Mouse (Mus musculus) monocyte, adult 5-6 weeks (primary cell): Measurements from ENCODE around the gene Zfp609. TPM values are rescaled to one million over a fixed set of nuclear protein-coding genes. Genes with fewer than 3 reads are reported as not detected.
"Not testable (repeated sequence)": the region's sequence is repeated elsewhere in the genome, so short reads cannot be mapped to it uniquely, and the experiment has no call there.

Source experiments
- ATAC-seq: fragments of 153-309, 156-312 bp; replicated peaks from 2 replicates; pipeline ENCODE4 v1.8.0; 2017; ENCODE audit warnings: mild to moderate bottlenecking; ENCODE audit not compliant: low TSS enrichment, insufficient number of reproducible peaks, severe bottlenecking, poor library complexity, low FRiP score
- total RNA-seq: library from RNA; stranded (forward); fragments of 200-1000, 200-491, 200-594 nt; gene quantifications from 3 replicates; pipeline ENCODE4 v1.2.3, GENCODE M21; 2017

Zfp609 gene
- total RNA-seq, 1 experiment from 2014 or later: 4.8 TPM

DNA sequence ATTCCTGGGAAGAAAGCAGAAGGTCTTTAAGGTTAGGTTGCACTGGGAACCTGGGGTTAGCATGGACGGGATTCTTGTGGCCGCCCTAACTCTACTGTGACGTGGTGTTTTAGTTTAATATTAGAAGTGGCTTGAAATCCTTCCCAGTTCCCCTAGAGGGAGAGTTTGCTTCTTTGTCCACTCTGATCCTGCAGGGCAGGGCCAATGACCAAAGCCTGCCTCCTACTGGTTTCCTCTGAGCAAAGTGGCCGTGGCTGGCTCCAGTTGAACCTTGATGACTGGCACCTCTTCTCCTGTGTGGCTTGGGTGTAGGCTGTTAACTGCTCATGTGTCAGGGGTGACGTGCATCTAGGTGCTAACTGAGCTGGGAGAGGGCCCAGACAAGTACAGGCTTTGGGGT, 166.3 kb downstream of the Zfp609 start:
- ATAC-seq: no peak

DNA sequence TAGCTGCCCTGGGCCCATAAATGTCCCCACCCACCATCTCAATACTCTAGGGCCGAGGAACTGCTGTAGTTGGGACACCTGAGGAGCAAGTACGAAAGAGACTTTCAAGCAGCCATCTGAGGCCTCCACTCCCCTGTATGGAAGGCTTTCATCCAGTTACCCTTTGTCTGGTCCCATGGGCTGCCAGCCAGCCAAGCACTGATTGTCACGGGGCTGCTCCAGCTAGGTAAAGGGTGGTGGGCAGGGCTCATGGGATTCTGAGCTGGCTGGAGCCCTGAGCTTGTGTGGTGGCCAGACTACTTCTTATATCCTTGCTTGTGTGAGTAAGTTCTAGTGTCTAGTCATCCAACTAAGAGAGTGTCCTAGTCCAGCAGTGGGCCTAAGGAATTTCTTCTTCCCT, 170.1 kb downstream of the Zfp609 start:
- no peak for ATAC-seq

DNA sequence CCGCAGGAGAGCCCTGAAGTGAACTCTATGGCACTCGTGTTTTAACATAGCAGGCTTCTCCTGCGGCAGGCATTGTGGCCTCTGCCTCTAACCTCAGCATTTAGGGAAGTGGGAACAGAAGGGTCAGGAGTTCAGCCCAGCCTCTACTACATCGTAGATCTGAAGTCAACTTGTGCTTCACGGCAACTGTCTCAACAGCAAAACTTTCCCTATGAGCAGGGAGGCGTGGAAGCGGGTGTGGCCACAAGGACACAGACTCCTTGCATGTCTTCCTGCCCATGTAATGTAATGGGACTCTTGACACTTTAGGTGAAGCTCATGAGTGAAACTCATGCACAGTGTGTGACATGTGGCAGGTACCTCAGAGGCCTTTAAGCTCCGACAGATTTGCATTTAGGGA, 171.8 kb downstream of the Zfp609 start:
- ATAC-seq: peak; percentile 91

DNA sequence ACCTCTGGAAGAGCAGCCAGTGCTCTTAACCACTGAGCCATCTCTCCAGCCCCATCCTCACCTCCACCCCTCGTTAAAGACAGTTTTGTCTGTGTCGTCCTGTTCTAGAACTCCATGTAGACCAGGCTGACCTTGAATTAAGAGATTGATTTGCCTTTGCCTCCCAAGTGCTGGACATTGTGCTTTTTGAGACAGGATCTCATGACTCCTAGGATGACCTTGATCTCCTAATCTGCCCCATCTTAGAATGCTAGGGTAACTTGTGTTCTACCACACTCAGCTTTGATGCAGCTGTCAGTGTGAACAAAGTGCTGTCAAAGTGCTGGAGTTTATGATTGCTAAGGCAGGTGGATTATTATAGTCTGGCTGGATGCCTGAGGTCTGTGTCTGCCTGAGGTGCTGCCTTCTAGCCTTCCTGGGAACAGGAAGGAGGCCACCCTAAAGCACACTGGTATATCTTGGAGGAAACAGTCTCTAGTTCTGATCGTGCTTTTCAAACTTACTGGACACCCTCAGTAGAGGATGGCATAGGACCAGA, 172.6 kb downstream of the Zfp609 start:
- no peak for ATAC-seq

DNA sequence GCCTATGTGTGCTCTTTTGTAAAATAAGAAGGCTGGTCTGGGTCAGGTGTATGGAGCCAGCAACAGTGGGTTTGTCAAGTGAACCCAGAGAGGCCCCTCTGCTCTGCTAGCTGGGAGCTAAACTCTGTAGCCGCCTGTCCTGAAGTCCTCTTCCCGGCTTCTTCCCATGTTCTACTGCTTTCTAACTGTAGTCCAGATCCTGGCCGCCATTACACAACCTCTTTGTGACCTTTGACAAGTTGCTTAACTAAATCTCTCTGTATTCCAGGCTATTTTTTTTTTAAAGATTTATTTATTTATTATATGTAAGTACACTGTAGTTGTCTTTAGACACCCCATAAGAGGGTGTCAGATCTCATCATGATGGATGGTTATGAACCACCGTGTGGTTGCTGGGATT, 173.6 kb downstream of the Zfp609 start:
- no peak for ATAC-seq

DNA sequence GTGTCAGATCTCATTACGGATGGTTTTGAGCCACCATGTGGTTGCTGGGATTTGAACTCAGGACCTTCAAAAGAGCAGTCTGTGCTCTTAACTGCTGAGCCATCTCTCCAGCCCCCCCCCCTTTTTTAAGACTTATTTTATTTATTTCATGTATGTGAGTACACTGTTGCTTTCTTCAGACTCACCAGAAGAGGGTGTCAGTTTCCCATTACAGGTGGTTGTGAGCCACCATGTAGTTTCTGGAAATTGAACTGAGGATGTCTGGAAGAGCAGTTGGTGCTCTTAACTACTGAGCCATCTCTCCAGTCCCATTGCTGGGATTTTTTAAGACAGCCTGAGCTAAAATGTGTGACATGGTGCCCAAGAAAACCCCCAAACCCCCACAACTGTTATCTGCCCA, 175.4 kb downstream of the Zfp609 start:
- ATAC-seq: not testable (repeated sequence)

DNA sequence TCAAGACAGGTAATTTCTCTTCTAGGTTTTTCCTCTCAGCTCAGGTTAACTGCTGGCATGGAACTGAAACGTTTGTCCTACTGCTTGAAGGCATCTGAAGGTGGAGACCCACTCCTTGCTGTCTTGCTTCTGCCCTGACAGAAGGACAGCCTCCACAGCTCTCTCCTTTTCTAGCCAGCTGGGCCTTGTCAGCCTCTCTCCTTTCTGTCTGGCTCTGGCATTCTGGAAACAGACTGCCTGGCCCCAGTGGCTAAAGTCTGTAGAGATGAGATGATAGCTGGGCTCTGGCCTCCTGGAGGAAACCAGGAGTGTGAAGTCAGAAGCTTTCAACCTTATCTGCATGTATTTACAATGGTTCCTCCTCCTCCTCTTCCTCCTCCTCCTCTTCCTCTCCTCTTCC, 177.4 kb downstream of the Zfp609 start:
- ATAC-seq: no peak

DNA sequence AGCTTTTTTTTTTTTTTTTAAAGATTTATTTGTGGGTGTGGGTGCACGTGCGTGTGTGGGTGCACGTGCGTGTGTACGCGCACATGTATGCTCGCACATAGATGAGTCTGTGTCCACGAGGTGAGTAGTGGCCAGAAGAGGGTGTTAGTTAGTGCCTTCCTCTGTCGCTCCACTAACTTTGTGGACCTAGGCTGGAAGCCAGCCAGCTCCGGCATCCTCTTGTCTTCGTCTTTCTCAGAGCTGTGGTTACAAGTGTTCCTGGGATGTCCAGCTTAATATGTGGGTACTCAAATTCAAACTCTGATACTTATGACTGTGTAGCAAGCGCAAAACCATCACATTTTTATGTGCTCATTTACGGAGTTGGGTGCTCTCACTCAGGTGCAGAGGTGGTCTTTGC, 178.6 kb downstream of the Zfp609 start:
- no peak for ATAC-seq

DNA sequence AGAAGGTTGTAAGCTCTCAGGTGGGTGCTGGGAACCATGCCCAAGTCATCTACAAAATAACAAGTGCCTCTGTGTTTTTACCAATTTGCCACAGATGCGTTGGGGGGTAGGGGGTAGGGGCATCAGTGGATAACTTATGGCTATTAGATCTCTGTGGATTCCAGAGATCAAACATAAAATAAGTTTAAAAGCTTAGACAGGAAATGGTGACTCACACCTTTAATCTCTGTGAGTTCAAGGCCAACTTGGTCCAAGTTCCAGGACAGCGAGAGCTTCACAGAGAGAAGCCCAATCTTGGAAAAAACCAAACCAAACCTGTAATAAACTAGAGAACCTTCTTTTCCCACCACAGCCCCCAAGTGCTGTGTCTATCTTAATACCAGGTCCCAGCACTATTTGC, 180.6 kb downstream of the Zfp609 start:
- ATAC-seq: no peak

DNA sequence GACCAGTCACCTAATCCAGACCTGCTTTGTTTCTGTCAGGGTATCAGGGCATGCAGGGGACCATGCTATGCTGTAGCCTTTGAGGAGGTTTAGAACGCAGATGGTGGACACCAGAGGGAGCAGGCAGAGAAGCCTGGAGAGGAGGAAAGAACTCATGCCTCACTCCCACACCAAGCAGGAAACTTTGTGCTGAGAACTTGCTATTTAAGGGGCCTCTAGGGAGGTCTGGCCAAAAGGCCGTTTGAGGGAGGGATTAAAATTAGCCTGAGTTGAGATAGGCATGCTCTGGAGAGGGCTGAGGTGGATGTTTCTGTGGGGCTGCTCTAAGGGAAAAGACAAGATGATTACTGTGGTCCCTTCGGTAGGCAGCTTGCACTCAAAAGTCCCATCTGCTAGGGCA, 181.4 kb downstream of the Zfp609 start:
- ATAC-seq: no peak

DNA sequence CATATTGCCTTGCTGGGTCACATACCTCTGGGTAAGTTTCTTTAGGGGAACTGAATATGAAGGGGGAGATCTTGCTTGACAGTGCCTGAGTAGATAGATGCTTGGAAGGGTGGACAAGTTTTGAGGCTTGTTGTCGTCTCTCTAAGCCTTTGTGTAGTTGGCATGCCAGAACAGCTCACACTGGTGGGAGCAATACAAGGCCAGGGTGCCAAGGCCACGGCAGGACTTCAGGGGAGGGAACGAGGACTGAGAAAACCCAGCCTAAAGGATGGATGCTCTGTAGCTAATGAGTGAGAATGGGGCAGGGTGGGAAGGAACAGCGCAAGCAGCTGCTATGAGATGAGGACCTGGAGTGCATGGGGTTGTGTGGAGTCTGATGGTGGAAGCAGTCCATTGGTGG, 182.4 kb downstream of the Zfp609 start:
- no peak for ATAC-seq

DNA sequence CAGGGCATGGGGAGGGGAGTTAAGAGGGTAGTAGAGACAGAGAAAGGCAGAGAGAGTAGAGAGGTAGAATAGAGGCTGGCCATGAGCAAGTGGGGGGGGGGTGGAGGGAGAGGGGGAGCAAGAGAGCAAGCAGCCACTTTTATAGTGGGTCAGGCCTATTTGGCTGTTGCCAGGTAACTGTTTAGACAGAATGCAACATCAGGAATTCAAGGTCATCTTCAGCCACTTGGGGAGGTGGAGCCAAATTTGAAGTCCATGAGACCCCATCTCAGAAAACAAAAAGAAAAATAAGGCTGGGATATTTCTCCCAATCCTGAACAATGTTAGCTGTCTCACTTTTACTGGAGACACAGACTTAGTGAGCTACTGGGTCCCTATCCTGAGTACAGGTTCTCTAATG, 184.8 kb downstream of the Zfp609 start:
- no peak for ATAC-seq

Other genes starting within 250 kb of the Zfp609 start
- 103 to 136 TPM (median 112 TPM) in 3 replicates for gene Plekho2, start 247.5 kb downstream of the Zfp609 start, total RNA-seq
- 0.21 TPM in 1 of 3 replicates, not detected in the others for gene Pif1, start 240.4 kb downstream of the Zfp609 start, total RNA-seq
- 0.48 to 4.1 TPM (median 0.53 TPM) in 3 replicates for gene Rbpms2, start 197.9 kb downstream of the Zfp609 start, total RNA-seq
- 72.0 to 107 TPM (median 78.2 TPM) in 3 replicates for gene Oaz2, start 159.6 kb downstream of the Zfp609 start, total RNA-seq
- 3.3 to 4.6 TPM (median 3.6 TPM) in 3 replicates for gene Pclaf, start 62.7 kb upstream of the Zfp609 start, total RNA-seq
- gene Trip4, start 81.2 kb upstream of the Zfp609 start, total RNA-seq: 28.5 to 53.8 TPM (median 33.5 TPM) in 3 replicates
- 23.0 to 65.0 TPM (median 38.0 TPM) in 3 replicates for gene Csnk1g1, start 81.4 kb upstream of the Zfp609 start, total RNA-seq
- gene Ppib, start 232.7 kb upstream of the Zfp609 start, total RNA-seq: 628 to 744 TPM (median 641 TPM) in 3 replicates
- gene Snx22, start 242.2 kb upstream of the Zfp609 start, total RNA-seq: 1.3 to 2.6 TPM (median 1.6 TPM) in 3 replicates